Mouse (Mus musculus) testis, postnatal 14 days (tissue): ENCODE data around the gene Cdc42ep3.

Source experiments
- DNase-seq: peaks from one replicate; pipeline ENCODE4 v3.0.0; 2021; ENCODE audit warnings: low spot score

The Cdc42ep3 gene

DNA sequence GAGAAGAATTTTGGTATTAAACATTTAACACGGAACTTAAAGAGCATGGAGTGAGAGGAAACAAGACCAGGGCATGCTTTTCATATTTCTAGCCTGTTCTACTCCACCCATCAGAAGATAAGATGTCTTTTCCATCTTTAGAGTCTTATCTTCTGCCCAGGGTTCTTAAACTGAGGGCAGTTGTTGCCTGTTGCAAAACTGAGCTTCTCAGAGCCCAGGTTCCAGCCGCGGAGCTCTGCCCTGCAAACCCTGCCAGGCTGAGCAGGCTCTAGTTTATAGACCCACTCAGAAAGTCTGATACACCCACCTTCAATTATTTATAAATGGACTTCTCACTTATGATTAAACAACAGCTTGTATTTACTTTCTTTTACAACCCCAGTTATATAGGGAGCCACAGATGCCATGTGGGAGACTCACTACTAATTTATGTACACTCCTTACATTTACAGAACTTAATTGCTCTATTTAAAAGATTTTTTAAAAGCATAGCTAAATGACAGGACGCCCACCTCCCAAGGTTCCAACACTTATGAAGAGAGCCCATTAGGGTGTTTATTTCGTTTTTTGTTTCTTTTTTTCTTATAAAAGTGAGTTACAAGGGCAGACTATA is 11.5 kb downstream of the Cdc42ep3 start:
- no peak for DNase-seq

DNA sequence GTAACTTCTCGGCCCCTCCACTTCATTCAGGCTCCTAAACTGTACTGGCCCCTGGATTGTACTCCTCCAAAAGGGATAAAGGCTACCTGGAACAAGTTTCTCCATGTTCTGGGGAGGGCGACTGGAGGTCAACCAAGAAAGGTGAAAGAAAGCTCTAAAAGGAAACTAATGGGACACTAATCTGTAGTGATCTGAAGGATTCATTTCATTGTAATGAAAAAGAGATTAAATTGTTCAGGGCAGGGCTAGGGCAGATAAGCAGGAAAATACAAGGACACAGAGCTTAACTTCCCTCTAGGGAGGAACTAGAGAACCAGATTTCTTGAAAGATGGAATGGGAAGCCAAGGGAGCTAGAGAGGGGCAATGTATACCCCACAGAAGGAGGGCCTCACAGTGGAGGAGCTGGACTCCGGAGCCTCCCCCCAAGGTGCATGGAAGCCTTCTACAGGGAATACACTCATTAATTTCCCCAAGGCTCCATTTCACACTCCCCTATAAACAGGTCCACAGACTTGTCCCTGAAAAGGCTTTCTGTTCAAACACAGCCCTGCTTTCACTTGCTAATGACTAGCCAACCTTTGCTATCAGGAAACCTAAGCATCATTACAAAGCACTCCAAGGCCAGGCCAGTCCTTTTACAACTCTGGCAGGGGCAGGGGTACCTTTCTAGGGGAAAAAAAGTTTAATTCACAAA is 12.1 kb downstream of the Cdc42ep3 start:
- no peak for DNase-seq

DNA sequence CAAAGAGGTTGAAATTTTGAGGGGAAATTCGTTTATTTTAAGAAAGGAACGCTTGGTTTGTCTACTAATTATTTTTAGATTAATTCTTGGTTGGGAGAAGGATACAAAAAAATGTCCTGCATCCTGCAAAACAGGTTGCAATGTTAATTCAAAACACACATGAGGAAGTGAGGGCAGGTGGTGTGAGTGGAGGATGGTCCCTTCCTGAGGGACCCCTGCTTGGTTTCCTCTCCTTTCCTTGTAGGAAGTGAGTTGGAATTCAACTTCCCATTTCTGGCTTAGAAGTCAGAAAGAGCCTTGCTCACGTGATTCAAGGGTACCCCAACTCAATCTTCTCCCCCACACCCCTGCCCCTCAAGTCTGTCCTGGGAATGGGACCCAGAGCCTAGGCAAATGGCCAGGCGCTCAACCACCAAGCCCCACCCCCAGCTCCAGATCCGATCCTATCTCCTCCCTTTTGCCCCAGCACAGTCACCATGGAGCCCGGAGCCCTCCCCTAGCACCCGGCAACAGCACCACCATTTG is 12.9 kb downstream of the Cdc42ep3 start:
- no peak for DNase-seq

DNA sequence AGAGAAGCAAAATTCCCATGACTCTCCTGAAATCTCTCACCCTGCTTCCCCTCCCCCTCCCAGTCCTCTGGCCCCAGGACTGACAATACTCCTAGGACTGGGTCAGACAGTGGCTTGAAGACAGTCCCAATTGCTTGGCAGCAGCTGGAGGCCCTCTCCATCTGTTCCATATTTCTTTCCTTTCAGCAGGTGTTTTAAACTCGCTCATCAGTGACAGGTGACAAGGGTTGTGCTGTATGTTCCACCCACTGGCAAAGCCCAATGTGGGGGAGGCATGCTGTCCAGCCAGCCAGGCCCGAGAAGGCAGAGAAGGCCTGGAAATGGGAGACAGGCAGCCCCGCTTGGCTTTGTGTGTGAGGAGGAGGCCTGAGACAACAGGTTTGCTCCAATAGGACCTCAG is 17.4 kb downstream of the Cdc42ep3 start:
- DNase-seq = no peak

DNA sequence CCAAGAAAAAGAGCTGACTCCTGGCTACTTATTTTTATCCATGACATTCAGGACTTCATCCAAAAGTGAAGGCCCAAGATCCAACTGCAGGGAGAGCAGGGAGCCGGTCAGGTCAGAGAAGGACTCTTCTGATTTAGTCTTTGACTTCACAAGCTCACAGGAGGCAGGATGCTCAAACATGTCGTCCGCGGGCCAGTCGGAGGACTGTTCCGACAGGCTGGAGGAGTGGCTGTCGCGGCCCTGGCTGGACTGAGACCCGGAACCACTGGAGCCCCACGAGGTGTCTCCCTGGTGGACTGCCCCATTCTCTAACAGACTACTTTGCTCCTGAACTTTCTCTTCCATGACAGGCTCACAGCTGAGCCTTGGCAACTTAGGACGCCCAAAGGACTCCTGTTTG is 20.2 kb downstream of the Cdc42ep3 start:
- DNase-seq = no peak

DNA sequence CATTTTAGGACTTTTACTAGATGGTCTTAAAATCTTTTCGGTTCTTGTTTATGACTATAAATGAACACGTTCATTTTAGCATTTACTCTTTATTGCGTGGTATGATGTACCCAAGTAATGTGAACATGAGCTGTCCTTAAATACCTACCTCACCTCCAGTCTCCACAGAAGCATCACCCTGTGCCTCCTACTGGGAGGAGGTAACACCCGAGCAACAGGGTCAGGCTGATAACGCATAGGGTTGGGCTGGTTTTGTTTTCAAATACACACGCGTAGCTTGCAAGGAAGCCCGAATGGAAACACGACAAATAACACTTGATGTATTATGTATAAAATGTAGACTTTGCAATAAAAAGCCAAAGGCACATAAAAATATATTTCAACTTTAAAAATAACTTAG is 21.2 kb downstream of the Cdc42ep3 start:
- no peak for DNase-seq

DNA sequence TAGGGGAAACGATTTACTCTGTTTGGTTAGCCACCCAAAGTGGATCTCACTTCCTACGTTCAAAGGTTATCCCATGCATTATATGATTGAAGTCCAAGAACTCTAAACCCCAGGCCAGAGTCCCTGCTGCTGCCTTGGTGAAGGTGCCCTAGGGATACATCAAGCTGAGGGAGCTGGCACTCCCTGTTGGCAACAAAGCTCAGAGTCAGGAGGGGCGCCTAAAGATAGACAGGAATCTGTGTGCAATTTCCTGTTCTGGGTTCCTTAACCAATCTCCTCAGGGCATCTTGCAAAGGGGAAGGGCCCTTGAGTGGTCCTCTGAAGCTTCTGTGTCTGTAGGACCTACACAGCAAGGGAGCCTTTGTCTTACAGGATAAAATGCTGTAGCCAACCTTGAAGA is 22.0 kb downstream of the Cdc42ep3 start:
- no peak for DNase-seq

DNA sequence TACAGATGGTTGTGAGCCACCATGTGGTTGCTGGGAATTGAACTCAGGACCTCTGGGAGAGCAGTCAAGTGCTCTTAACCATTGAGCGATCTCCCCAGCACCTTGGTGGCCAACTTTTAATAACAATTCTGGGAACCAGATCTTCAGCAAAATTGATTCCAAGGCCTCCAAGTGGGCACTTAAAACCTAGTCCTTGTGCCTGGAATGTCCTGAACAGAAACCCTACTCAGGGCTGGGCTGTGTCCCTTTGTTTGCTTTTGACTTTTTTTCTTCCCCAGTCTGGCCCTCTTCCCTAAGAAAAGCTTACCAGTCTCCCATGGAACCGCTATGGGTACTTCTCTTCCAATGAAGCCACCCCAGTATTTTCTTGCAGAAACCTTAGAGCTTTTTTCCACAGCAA is 24.5 kb downstream of the Cdc42ep3 start:
- DNase-seq = no peak

DNA sequence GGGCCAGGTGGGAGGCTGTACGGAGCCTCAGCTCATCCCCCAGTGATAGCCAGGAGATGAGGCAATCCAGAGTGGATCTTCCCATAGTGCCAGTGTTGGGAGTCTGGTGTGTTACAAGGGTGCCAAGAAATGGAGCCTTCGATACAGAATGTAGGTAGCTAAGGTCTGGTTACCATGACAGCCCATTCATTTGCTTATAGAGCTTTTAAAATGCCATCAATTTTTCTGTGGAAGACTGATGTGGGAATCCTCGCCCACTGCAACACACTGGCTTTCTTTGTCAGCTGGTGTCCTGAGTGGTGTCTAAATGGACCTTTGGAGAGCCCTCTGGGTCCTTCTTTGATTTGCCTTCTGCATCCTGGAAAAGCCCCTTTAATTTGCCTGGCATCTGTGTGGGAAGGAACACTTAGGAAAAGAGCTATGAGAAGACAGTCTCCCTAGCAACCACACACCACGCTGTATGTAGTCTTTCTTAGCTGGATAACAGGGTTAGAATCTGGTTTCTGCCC is 28.0 kb downstream of the Cdc42ep3 start:
- no peak for DNase-seq

DNA sequence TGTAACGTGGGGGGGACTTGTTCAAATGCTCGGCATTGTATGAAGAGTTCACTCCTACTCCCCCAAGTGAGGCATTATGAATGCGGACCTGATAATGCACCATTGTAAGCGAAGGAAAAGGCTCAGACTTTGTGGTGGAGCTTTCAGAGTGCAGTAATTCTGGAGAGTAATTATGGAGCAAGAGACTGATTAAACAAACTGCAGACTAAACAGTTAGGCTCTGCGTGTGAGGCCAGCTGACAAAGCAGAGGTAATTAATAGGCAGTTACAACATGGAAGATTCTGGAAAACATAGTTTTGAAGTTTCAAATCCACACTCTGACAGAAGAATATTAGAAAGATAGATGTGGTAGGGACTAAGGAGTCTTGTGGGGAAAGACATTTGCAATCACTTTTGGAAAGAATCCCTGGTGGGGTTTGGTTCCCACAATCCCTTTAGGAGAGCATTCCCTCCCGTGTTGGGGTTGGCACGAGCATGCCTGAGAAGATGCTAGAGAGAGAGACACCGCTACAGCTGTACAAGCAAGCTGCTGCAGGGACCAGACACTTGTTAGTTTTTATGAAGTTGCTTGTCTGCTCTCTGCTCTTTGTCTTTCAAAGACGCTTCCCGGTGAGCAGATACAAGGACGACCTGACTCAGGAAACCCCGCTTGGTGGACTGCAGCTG is 37.7 kb downstream of the Cdc42ep3 start:
- DNase-seq = no peak

DNA sequence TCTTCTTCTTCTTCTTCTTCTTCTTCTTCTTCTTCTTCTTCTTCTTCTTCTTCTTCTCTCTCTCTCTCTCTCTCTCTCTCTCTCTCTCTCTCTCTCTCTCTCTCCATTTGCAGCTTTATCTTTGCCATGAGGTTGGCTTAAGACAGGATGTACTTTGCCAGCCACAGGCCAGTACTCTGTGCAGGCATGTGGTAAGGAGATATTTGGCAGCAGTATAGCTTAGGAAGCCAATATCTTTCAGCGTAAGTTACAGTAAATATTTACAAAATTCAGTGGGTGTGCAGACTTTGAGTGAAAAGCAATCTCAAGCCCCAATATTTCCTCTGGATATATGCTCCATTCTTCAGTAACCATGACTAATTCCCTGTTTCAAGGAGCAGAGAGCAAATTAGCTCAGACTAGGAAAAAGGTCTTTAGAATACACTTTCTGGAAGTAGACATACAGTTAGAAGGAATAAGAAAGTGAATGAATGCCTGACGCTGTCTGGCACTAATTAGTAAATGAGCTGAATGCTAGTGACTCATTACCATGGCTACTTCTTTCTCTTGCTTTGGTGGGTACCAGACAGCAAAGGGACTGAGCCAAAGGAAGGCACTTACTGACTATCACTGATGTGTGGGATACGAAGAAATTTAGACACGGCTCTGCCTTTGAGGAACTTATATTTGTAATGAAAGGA is 39.3 kb downstream of the Cdc42ep3 start:
- DNase-seq = no peak

DNA sequence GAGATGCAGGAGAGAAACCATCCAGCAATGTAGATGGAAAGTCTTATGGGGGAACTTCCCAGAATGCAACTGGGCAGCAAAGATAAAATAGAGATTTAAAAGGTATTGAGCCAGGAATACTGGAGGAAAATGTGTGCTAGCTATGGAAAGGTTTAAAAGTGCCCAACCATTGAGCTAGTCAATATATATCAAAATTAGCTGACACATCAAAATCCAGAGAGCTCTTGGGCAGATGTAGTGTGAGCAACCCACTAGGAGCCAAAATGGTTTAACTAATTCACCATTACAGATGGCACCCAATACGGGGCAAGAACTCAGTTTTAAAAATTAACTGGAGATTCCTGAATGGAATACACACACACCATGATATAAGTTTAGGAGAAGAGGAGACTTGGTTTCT is 44.4 kb downstream of the Cdc42ep3 start:
- DNase-seq = no peak

DNA sequence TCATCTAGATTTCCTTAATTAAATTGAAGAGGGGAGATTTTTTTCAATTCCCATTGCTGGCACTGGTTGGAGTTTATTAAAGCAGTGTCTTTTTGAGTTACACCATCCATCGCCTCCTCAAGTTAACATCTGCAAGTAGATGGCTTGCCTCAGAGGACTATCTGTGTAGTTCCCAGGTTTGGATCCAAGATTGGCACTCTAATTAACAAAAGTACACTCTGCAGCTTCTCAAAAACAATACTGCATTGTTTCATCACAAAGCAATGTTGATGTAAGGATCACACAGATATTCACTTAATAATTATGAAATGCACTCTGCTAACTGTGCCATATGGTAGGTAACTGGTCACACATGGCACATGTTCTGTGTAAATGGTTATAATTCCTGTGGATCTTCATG is 45.4 kb downstream of the Cdc42ep3 start:
- DNase-seq = no peak

DNA sequence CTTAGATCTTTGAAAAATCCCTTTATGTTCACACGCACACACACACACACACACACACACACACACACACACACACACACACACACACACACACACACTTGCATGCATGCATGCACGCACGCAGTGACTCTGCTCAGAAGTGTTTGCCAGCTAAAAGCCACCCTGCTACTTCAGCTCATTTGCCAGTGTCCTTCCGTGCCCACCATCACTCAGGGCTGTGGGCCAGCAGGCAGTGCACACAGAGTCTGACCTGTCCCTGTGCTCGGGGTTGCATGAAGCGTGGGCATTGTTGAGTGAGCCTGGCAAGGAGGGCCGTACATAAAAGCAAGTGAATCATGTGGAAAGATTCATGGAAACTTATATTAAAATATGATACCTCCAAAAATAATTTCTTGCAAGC is 49.2 kb downstream of the Cdc42ep3 start:
- no peak for DNase-seq

DNA sequence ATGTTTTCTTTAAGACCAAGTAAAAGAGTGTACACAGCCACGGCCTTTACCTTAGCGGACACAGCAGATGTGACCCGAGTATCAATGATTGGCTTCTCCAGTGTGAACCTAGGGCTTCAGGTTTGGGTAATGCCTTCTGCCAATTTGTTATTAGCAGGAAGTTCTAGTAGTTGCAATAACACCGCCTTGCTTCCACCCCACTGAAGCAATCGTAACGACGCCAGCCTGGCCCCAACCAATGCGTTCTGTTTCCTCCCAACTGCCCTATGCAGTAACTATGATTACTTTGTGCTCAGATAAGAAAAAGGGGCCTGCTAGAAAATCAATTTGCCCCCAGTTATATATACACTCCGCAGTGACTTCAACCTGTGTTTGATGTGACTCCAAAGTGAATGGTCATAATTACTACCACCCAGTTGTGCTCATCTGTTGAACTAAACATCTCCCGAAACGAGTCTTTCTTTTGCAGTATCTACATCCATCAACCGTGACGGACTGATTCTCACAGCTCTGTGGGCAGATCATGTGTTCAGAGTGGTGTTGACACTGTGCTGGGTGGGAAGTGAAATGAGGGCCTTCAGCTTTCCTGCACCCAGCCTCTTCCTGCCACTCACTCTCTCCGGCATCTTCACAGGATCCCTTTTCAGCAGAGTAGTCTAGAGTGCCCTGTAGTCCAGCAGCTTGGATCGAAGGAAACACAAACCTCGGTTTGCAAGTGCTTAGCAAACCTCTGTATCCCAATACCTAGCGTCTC is 51.0 kb downstream of the Cdc42ep3 start:
- DNase-seq = no peak

DNA sequence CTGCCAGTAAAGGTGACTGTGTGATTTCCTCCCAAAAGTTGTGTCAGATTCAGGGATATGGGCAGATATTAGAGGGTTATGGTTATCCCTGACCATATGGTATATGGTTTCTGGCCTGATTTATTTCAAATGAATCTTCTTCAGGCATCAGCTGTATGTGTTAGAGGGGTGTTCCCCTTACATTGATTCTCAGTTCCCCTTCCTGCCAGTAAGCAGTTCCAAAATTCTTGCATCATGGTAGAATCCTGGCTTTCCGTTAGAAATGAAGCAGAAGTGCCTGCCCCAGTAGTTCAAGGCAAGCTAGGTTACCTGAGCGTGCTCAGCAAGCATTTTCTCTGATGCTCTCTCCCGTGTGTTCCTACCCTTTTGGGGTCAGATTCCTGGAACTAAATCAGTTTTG is 51.7 kb downstream of the Cdc42ep3 start:
- DNase-seq = no peak

DNA sequence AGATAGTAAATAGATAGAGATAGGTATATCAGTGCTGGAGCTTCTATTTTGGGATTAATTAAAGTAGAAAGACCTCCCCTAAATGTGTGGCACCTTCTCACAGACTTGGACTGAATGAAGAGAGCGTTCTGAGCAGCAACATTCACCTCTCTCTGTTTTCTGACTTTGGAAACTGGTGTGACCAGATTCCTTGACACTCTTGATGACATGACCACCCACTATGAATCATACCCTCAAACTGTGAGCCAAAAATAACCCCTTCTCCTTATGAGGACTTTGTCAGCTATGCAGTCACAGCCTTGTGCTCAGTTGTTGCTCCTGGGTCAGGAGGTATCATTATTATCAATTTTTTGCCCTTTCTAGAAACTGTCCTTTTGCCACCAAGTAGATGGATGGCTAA is 55.0 kb downstream of the Cdc42ep3 start:
- no peak for DNase-seq

DNA sequence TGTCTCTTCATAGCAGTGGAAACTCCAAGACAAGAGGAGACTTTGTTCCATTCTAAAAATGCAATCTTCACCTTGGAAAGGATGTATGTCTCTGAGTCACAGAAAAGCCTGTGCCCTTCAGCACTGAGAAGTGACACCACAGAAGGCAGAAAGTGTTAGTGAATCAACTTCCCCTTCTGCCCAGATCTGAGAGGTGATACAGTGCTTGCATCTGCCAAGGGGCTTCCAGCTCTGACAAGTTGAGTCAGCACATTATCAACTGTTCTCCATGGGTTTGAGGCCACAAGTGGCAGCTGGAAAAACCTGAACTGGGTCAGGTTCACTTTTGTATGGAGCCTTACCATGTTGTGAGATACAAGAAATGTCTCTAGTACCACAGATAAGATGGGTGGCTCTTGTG is 55.9 kb downstream of the Cdc42ep3 start:
- no peak for DNase-seq

DNA sequence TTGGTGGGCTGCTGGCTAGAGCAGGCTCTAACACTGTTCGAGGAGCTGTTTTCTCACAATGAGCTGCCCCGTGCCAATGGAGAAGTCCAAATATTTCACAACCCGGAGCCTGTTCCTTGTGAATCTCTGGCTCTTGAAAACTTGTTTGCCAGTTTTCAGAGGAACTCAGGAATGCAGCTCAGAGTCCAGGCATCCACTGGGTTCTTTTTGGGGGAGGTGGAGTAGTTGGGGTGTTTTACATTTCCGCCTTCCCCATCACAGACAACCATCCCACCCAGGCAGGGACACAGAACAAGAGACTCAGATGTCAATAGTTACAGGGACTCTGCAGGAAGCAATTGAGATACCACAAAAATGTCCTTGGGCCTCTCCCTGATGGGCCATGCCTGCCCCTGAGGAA is 59.0 kb downstream of the Cdc42ep3 start:
- DNase-seq = no peak

DNA sequence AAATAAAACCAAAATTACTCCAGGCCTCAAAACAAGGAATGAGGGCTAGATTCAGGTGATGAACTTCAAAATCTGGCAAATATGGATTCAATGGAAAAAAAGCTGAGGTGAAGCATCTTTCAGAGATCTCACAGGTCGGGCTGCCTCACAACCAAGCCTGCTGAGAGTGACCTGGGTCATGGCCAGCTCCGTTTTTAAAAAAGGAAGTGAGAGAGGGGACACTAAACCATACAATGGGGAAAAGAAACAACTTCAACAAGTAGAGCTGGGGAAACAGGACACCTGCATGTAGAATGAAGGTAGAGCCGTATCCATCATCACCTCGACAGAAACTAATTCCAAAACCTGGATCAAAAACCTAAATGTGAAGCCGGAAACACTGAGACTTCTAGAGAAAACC is 63.2 kb downstream of the Cdc42ep3 start:
- no peak for DNase-seq

DNA sequence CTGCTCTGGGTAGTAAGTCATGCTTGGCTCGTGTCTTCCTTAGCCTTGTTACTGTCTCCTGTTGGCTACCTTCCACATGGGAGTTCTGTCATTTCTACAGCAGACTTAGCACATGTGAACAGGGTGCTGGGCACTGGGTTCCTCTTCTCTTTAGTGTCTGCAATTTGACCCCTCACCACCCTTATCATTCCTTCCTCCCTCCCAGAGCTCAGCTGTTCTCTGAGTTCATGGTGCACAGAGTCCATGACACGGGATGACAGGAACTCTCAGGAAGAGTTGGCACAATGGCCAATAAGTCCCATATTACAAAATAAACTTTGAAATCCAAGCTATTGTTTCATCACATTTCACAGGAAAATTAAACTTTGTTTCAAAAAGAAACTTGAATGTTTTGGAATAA is 64.2 kb downstream of the Cdc42ep3 start:
- DNase-seq = no peak

DNA sequence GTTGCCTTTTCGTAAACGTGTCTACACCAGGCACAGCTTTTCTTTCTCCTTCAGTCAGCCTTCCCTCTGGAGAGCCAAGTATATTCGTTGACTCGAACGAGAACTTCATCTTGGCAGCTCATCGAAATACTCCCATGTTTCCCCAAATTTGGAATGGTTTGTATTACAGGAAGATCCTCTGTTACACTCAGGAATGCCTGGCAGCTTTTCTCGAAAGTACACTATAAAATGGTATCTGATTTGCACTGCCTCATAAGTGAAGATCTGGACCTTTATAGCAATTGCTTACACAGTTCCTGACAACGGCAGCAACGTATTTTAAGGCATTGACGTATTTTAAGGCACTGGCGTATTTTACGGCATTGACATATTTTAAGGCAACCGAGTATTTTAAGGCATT is 67.6 kb downstream of the Cdc42ep3 start:
- DNase-seq = peak; percentile 20
